Mouse (Mus musculus) Muller cell, postnatal 12 days (primary cell): ENCODE measurements at regions not wholly inside any gene's neighbourhood (a gene's known extent, or its start where the extent isn't known, plus 50 kb on each side); places are given as distances from the start of the nearest gene placed in this dataset.
"Not testable (repeated sequence)": the region's sequence is repeated elsewhere in the genome, so short reads cannot be mapped to it uniquely, and the experiment has no call there.

Experiments used
- DNase-seq: peaks from one replicate; pipeline ENCODE4 v3.0.0-alpha.2; 2015; ENCODE audit errors: inconsistent ontology term

DNA sequence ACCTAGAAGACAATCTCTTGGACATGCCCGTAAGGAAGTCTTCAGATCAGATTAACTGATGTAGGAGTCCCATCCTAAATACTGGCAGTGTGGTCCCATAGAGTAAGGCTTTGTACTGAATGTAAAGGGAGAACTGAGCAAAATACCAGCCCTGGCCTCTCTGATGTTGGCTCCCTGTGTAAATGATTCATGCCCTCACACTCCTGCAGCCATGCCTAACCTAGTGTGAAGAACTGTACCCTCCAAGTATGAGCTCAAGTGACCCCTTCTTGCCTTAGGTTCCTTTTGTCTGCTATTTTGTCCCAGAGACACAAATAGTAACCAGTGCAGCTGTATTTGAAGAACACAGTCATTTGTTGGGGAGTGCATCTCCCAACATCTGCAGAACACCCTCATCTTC is 342.4 kb upstream of the Cdh4 start:
- no peak for DNase-seq

DNA sequence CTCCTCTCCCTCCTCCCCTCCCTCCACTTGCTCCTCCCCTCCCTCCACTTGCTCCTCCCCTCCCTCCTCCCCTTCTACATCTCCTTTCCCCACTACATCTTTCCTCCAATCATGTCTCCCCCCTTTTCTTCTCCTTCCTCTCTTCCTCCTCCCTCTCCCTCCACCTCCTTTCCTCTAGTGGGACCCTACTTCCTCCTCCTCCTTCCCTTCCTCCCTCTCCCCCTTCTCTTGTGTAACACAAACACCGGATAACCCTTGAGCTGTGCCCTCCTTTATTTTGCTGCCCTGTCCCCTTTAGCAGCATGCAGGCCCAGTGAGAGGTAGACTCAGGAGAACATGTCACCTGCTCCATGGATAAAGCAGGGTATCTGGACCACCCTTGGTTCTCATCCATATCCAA is 339.1 kb upstream of the Cdh4 start:
- no peak for DNase-seq

DNA sequence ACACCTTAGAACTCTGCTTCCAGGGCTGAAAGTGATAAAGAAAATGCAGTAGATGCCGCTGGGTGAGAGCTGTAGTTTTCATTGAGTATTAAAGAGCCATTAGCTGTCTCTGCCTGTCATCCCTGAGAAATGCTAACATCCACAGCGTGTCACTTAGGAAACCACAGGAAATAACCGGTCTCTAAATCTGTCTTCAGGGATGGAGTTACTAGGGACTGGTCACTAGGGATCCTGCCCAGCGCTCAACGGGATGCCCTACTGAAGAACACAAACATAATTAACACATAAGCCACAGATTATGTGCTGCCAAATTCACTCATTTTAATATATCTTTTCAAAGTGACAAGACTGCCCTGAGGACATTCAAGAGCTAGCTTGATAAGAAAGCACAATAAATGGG is 329.3 kb upstream of the Cdh4 start:
- no peak for DNase-seq

DNA sequence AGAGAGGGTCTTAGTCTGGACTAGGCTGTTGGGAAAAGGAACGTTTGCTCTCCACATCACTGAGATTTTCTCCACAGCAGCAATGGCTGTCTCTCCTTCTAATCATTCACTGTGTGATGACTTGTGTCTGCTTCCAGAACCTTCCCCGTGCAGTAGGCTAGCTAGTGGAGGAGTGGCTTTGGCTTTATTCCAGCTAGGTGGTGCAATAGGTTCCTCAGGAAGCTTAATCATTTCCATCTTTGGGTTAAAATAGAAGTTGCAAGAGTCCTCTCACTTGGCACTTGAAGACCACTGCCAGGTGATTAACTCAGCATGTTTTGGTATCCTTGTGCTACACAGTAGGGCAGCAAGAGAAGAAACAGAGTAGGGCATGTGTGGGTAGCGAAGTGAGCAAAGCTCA is 314.2 kb upstream of the Cdh4 start:
- DNase-seq, result no peak

DNA sequence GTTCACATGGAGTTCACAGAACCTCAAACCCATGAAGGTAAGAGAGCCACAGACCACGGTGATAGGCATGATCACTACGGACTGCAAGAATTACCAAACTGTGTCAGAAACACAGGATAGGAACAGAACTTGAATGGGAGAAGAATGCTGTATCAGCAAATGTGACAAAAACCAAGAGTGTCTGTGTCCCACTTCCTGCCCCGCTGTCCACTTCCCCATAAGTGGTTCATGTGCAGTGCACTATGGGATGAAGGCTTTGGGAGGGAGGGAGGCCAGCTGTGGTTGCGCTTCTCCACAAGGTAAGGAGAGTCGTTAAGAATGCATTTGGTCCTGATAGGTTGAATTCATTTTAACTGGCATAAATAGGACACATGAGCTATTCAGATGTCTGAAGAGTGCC is 313.8 kb upstream of the Cdh4 start:
- no peak for DNase-seq

DNA sequence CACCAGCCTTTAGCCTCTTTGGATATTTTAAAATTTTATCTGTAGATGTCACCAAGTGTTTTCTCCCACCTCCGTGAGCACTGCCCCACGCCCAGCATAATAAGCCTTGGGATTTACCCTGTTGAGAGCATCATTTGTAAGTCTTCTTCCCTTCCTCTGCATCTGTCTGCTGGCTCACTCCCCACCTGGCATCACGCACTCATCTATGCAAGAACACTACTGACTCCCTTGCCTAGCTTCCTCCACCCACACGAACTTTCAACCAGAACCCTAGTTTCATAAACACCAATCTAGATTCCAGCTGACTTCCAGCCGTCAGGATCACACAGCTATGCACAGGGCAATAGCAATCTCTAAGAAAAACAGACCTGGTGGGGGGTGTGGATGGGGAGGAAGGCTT is 311.2 kb upstream of the Cdh4 start:
- DNase-seq, result no peak

DNA sequence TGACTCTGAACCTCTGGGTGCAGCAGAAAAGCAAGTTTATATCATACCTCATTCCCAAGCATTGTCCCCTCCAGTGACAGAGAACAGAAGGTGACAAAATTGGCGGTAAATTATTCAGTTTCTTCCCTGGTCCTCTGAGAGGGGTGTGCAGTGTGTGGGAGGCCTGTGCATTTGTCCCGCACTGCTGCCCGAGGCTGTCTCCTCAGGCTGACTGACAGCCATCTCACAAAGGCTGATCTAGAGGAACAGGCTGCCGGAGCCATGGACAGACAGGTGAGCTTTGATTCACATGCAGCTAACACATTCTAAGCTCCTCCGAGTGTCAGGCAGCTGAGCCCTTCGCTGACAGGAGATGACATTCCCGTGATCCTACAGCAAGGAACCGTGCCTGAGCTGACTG is 299.9 kb upstream of the Cdh4 start:
- DNase-seq, result no peak

DNA sequence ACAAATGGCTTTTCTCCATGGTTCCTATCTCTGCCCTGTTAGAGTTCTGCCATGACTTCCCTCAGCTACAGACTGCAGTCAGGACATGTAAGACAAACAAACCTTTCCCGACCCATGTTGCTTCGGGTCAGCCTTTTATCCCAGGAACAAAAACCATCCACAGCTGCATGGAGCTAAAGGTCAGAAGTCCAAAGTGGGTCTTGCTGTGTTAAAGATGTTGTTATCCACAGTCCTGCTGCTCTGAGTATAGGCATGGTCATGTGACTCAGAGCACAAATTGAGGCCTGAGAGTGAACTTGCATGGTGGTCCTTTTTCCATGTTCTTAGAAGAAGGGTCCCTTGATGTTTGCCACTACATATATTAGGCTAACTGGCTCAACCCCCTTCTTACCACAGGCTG is 296.5 kb upstream of the Cdh4 start:
- no peak for DNase-seq

DNA sequence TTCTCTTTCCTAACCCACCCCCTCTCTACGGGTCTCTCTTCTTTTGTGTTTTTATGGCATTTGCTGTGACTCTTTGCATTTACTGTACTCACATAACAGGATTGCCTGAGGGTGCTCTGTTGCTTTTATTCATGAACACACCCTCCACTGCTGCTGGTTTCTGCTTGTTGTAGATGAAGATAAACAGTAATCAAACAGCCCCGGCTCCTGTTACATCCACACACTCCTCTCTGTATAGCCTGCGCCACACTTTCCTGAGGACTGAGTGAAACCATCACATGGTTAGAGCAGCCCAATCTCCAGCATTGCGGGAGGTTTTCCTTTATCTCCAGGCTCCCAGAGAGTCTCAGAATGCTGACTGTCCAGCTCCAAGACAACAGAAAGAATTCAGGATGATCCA is 296.0 kb upstream of the Cdh4 start:
- DNase-seq, result no peak

DNA sequence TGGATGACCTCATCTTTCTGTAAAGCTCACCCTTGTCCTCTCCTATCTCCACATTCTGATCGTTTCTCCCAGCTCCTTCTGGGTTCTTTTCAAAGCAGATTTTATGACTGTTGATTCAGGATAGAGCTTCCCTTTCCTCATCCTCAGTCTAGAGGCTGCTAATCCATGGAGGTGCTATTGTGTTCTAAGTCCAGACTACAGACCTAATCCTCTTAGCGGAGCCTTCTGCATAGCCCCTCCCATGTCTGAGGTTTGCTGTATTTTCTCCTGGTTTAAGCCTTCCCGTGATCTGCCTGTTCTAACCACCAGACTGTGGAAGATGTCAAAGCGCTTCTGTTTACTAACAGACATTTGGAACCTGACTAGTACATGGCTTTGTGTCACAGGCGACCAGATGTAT is 294.0 kb upstream of the Cdh4 start:
- DNase-seq, result no peak

DNA sequence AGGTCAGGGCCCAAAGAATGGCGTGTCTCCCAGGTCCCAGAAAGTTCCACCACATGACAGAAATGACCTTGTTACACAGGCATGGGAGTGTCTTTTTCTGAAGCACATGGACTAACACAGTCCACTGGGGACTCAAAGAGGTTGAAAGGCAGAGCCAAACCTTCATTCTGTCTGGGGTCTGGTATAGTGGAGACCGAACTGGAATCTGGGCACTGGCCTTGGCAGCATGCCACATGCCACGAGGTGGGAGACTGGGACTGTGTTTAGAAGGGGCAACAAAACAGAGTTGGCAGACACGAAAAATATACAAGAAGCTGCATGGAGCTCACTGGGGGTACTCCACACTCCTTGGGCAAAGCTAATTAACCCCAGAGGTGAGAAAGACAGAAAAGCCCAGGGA is 293.6 kb upstream of the Cdh4 start:
- DNase-seq, result no peak

DNA sequence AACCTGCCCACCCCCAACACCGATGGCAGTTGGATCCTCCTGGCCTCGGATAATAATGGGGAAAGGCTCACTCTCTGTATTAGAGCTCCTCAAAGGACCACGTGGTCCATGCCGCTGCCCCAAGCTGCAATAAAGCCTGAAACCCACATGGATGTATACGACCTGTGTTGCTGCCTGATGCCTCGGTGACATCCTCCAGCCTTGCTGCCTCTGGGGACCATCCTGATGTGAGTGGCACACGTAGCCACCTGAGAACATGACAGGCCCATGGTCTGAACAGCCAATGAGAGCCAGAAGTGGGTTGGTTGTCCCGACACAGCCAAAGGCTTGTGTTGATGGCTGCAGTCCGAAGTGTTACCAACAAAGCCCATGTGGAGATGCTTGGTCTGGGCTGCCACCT is 283.4 kb upstream of the Cdh4 start:
- DNase-seq, result no peak

DNA sequence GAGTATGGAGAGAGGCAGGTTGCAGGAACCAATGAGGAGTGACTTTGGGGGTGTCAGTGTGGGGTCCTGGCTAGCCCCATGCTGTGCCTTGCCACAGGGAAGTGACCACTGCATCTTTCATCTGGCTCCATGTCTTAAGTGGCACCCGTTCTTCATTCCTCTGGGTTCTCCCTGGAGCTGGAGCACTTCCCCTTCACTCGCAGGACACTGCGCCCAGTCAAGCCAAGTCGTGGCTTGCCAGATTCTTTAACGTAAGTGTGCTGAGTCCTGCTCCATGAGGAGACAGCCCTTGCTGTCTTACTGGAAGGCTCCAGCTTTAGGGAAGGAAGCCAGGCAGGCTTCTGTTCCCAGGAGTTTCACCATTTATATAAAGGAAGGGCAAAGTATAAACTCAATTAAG is 279.1 kb upstream of the Cdh4 start:
- DNase-seq, result no peak

DNA sequence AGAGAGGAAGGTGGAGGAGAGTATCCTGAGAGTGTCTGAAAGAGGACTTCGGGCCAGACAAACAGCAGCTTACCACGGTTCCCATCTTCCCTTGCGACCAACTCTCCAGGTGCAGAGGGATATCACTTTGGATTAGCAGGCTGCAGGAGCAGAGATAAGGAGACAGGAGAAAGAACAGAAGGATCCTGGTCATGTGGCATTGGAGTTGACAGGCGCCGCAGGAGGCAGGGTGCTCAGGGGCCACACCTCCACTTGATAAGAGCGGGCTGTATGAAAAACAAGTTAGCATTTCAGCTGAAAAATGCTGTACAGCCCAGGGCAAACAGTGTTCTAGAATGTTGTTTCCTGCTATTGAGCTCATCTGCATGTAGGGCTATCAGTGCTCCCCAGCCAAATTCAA is 272.1 kb upstream of the Cdh4 start:
- DNase-seq, result no peak

DNA sequence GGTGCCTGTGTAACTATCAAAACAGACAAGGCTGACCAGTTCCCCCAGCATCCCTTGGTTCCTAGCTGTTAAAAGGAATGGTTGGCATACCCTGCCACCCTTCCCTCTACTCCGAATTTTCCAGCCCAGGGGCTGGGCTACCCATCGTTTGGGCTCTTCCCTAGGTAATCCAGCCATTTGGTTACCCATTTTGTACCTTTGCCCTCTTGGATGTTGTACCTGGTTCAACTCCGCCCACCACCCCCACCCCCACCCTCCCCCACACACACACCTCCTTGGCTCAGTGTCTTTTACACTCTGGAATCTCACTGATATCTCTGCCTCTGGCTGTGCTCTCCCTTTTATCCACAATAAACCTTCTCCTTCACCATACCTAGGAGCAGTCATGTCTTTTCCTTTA is 271.6 kb upstream of the Cdh4 start:
- DNase-seq, result no peak

DNA sequence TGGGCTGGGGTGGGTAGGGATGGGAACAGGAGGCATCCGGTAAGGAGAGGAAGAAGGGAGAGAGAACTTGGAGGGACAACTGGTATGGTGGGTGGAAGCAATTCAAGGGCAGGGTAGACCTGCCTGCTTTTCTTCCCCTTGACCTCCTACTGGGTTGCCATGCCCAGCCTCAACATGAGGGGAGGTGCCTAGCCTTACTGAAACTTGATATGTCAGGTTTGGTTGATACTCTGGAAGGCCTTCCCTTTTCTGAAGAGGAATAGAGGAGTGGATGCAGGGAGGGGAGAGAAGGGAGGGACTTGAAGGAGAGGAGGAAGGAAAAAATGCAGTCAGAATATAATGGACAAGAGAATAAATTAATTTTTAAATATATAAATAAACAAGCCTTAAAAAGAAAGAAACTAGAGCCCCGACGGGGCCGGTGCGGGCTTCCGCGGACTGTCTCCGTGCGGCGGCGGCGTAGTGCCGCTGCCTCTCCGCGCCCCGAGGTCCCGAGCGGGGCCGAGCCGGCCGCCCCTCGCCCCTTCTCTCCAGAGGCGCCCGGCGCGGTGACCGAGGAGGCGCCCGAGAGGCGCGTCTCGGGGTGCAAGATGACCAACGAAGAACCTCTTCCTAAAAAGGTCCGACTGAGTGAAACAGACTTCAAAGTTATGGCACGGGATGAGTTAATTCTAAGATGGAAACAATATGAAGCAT is 265.2 kb upstream of the Cdh4 start:
- DNase-seq, result not testable (repeated sequence)

DNA sequence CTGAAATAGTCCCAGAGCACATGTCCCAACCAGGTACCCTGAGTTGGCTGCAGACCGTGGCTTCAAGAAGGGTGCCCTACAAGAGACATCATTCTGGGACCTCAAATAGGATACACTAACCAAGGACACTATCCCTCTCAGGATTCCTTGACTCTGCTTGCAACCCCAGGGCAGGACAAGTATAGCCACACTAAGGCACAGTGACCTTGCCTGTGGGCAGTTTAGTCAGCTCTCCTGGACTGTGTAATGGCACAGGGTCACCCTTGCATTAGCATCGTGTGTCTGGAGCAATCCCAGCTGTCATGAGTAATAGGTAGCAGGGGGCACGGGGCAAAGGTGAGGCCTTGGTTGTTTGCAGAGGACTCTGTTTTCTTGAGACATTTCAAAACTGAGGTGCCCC is 260.9 kb upstream of the Cdh4 start:
- DNase-seq, result no peak

DNA sequence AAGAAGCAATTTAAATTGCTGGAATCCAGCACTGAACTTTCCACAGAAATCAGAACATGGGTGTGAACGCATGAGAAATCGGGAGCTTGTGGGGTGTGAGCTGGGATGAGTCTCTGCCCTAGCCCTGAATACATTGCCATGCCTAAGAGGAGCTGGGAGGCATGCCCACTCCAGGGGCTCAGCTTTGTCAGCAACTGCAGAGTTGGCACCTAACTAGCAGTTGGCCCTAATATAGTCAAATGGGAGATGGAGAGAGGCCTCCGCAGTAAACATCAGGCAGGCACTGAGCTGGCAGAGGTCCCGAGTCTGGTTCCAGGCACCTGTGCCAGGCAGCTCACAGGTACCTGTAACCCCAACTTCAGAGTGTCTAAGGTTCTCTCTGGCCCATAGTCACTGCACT is 260.1 kb upstream of the Cdh4 start:
- DNase-seq, result no peak

DNA sequence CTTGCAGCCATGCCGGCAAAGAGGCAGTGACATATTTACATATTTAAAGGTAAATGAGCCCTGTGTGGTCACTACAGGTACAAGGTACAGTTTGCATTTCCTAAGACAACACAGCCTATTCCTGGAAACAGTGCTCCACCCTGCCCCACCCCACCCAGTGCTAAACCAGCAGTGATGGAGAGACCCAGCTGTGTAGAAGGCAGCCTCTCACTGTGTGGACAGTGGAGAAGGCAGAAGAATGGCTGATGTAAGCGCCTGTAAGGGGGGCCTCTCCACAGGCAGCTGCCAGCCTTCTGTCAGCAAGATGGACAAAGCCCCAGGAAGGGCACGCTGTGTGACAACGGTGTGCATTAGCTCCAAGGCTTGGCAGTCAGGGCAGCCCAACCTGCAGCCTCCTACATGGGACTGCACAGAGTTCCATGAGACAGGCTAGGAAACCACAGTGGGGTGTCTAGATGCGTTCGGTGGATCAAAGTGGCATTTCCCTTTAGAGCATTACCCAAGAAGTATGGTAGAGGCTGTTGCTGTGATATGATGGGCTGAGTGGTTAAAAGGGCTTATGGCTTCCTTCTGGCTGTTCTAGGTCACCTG is 249.2 kb upstream of the Cdh4 start:
- DNase-seq, result no peak

DNA sequence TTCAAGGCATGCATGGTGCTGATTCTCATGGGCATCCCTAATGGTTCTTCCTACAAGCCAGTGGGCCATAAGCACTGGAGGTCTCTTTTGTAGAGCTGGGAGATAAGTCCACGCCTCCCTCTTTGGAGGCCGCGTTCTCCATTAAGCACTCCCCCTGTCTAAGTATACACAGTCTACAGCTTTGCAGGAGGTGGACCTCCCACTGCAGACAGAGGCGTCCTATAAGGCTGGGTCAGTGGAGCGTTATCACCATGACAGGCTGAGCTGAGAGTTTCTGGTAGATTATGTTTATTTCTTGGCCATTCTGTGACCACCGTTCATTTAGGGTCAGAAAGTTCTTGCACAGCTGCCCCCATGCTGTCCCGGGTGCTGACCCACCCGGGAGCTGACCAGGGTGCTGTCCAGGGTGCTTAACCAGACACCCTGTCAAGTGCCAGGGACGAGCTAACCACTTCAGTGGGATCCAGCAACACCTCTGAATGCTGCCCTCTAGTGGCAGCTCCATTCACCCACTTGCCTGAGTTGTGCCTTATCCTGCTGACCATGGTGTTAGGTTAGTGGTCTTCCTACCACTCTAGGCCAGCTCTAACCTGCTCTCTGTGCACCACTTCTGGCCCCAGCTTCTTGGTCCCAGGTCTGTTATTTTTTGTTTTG is 248.6 kb upstream of the Cdh4 start:
- DNase-seq, result peak; percentile 83

DNA sequence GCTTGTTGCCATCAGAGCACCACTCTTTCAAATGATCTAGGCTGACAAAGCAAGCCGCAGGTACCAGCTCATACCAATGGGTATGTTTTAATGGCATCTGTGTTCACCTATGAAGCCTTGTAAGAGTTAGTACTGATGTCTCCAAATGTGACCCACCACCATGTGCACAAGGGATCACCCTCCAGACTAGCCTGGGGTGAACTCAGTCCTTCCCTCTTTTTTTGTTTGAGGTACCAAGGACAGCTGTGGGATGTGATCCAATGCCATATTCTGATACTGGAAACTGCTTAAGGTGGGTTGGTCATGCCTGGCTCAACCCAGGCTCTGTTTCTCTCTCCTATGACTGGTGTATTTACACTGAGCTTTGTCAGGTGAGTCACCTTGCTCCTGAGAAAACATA is 244.8 kb upstream of the Cdh4 start:
- no peak for DNase-seq

DNA sequence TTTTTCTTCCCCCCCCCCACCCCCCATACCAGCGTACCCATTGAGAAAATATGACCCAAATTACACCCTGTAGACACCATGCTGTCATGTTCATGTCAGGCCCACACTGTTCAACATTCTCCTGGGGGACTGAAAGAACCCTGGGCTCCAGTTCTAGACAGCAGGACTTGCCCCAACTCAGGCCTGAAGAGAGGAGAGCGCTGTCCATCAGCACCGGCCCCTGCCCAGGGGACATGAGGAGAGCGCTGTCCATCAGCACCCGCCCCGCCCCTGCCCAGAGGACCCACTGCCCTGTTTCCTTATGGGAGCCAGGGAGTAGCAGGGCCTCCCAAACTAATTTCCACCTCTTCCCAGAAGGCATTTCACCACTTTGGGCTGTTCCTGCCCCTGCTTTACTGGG is 241.7 kb upstream of the Cdh4 start:
- peak; percentile 64 for DNase-seq

DNA sequence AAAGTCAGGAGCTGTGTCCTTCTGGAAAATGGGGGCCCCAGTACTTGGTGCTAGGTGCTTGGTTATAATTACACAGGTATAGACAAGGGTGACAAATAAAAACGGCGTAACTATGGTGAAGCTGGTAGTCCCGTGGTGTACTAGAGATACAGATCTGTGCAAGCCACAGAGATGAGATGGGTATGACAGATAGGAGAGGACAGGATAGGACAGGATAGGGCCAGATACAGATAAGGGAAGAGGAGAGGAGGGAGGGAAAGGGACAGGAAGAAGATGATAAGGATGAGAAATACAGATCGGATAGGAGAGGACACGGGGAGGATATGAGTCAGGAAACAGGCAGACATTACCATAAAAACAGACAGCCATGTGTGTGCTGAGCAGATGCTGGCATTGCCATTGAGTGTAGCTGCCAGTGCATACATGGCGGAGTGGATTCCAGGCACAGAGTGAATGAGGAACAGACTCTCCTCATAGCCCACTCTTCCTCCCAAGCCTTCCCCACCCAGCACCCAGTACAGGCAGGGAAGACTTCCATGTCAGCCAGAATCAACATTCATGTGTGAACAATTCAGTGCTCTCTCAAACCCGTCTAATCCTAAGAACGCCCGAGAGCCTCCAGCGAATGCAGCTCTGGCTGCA is 231.9 kb upstream of the Cdh4 start:
- DNase-seq, result no peak
